11 mouse cellular contexts compared by ENCODE assay signal in the genomic region with DNA sequence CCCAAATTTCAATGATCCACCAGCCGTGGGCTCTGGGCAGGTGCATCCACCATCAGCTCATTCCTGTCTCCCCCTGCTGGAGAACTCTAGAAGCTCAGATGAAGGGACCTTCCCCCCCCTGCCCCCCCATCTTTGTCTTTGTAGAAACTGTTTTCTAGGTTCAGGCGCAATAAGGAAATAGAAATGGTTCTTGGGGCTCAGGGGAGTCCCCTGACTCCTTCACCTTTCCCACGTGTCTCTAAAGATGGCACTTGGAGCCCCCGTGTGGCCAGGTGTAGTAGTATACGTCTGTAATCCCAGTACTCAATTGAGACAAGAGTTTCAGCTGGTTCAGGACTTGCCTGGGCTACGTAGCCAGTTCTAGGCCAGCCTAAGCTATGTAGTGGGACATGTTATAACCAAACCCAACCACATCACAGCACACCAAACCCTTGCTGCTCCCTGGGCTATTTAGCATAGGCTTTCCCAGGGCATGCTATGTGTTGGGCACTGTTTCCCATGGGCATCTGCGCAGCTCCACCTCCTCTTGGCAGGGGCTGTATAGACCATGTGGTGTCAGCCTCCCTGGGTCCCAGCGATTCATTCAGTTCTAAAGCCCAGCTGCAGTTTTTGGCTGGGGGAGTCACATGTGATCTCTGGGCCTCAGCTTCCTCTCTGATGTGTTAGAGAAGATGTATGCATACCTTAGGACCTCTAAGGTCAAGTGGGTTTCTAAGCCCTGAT. TPM values are rescaled to one million over a fixed set of nuclear protein-coding genes. Genes with fewer than 3 reads are reported as not detected.
A peak's percentile ranks its signal among the peaks of the same experiment; 100 is the strongest.
DNase-seq lines count a peak whose midpoint lies in the region; ATAC-seq and TF ChIP-seq lines count a peak whose summit lies in the region.
"Had no signal": no experiment of that assay in that cellular context is flagged by ENCODE, and none has a peak within 500 bp of the region (broad histone marks: within the 10 kb centered on the region; RNA-seq: fewer than 3 reads in every experiment).

No protein-coding gene starts in this region.

- no peak overlapping the region for H3K4me3 ChIP-seq in kidney, embryonic 14.5 days (ENCODE audit: low read length)
- no peak overlapping the region for H3K4me3 ChIP-seq in stomach, postnatal 0 days (ENCODE audit: low read depth, low read length)
- H3K4me3 ChIP-seq in heart, embryonic 12.5 days: no peak overlapping the region
- H3K4me3 ChIP-seq: forebrain, embryonic 10.5 days had no signal

- 0 out of 2 replicates have a peak, but pooled peaks cover 3% of the 10 kb centered on the region for H3K4me1 ChIP-seq in kidney, embryonic 14.5 days (ENCODE audit: control insufficient read depth, insufficient read depth, low read length)
- no peaks in the 10 kb centered on the region for H3K4me1 ChIP-seq in stomach, postnatal 0 days (replicated peaks; ENCODE audit: control insufficient read depth, insufficient read depth)
- no peaks in the 10 kb centered on the region for H3K4me1 ChIP-seq in heart, embryonic 12.5 days (replicated peaks)

- 65% methylated on average over 8 of the region's 8 CpGs for WGBS in kidney, embryonic 14.5 days
- WGBS in stomach, postnatal 0 days: 56% methylated on average over 8 of the region's 8 CpGs
- whole genome bisulfite sequencing in heart, embryonic 12.5 days: 54% methylated on average over 8 of the region's 8 CpGs

- no peak overlapping the region for H3K27ac ChIP-seq in kidney, embryonic 14.5 days (ENCODE audit: low read depth, low read length)
- no peak overlapping the region for H3K27ac ChIP-seq in stomach, postnatal 0 days (replicated peaks)
- H3K27ac ChIP-seq in heart, embryonic 12.5 days (ENCODE audit: poor library complexity, severe bottlenecking): no peak overlapping the region
- H3K27ac ChIP-seq: forebrain, embryonic 10.5 days; macrophage had no signal

- peak; percentile 63 for TF ChIP-seq CTCF in stomach, postnatal 0 days (IDR thresholded peaks at IDR 0.05; ENCODE audit: low read depth)

- H3K36me3 ChIP-seq in kidney, embryonic 14.5 days (ENCODE audit: control insufficient read depth, insufficient read depth, low read length): no peaks in the 10 kb centered on the region
- no peaks in the 10 kb centered on the region for H3K36me3 ChIP-seq in stomach, postnatal 0 days (ENCODE audit: control insufficient read depth, insufficient read depth, low read length)
- H3K36me3 ChIP-seq in heart, embryonic 12.5 days: no peaks in the 10 kb centered on the region
- H3K36me3 ChIP-seq: forebrain, embryonic 10.5 days had no signal

- no peak for TF ChIP-seq EP300 in stomach, postnatal 0 days (optimal IDR thresholded peaks at IDR 0.05)

- H3K27me3 ChIP-seq in kidney, embryonic 14.5 days (ENCODE audit: control insufficient read depth, insufficient read depth, low read length): no peaks in the 10 kb centered on the region
- no peaks in the 10 kb centered on the region for H3K27me3 ChIP-seq in stomach, postnatal 0 days (ENCODE audit: control insufficient read depth, insufficient read depth, low read length)
- H3K27me3 ChIP-seq in heart, embryonic 12.5 days (replicated peaks): no peaks in the 10 kb centered on the region

- no peak overlapping the region for H3K4me2 ChIP-seq in kidney, embryonic 14.5 days (replicated peaks; ENCODE audit: low read depth, low read length)
- H3K4me2 ChIP-seq in stomach, postnatal 0 days (replicated peaks; ENCODE audit: low read depth): no peak overlapping the region
- H3K4me2 ChIP-seq in heart, embryonic 12.5 days: no peak overlapping the region

- H3K9ac ChIP-seq in kidney, embryonic 14.5 days (ENCODE audit: low read depth, low read length): no peak overlapping the region
- no peak overlapping the region for H3K9ac ChIP-seq in stomach, postnatal 0 days (ENCODE audit: low read length)
- no peak overlapping the region for H3K9ac ChIP-seq in heart, embryonic 12.5 days

- peak; percentile 22 for DNase-seq in kidney, adult 9 months
- DNase-seq in right cerebral cortex, adult 18-20 months: peak; percentile 8
- DNase-seq in right cerebral cortex, postnatal 25 days: no peak
- peak; percentile 21 for DNase-seq in ZHBTc4 (ENCODE audit: low read depth, low spot score)
- DNase-seq in stomach, postnatal 0 days (ENCODE audit: low spot score): peak; percentile 31
- no peak for DNase-seq in frontal cortex, postnatal 25 days (ENCODE audit: low spot score in 2 of 2)
- DNase-seq: cerebellum, postnatal 25 days had no signal

- no peaks in the 10 kb centered on the region for H3K9me3 ChIP-seq in kidney, embryonic 14.5 days (ENCODE audit: control insufficient read depth, low read length)
- no peaks in the 10 kb centered on the region for H3K9me3 ChIP-seq in stomach, postnatal 0 days (ENCODE audit: control insufficient read depth, low read length)
- H3K9me3 ChIP-seq in heart, embryonic 12.5 days (replicated peaks): no peaks in the 10 kb centered on the region
- H3K9me3 ChIP-seq: forebrain, embryonic 10.5 days had no signal

- ATAC-seq in kidney, embryonic 14.5 days (ENCODE audit: low FRiP score, low TSS enrichment): no peak
- ATAC-seq in stomach, postnatal 0 days (ENCODE audit: low FRiP score, low TSS enrichment): no peak
- no peak for ATAC-seq in heart, embryonic 12.5 days (ENCODE audit: insufficient number of reproducible peaks, low FRiP score)

RNA-seq across cellular contexts. Expression of a gene that starts 27.4 kb away (rescaled TPM):
- polyA plus RNA-seq in kidney, embryonic 14.5 days (2014; fragmentation: Nextera tagmentation; extraction: Ambion mirVana): 20.4 and 22.1 TPM in 2 replicates
- 19.6 and 24.8 TPM in 2 replicates for polyA plus RNA-seq in stomach, postnatal 0 days (2015; fragmentation: Nextera tagmentation; extraction: Ambion mirVana)
- polyA plus RNA-seq in heart, embryonic 12.5 days (2016; fragmentation: Nextera tagmentation; extraction: Ambion mirVana): 48.5 and 50.6 TPM in 2 replicates

Comparison
In these comparisons a context has a peak if more than half of its experiments do, and no peak if none do; other contexts are left out.
1. DNase-seq: peak in kidney, adult 9 months (single experiment), right cerebral cortex, adult 18-20 months (single experiment), ZHBTc4 (single experiment) and stomach, postnatal 0 days (single experiment); none in right cerebral cortex, postnatal 25 days (single experiment) and frontal cortex, postnatal 25 days (0 of 2).